Mouse (Mus musculus): ENCODE measurements around the gene Mamdc2. TPM values are rescaled to one million over a fixed set of nuclear protein-coding genes. Genes with fewer than 3 reads are reported as not detected.
A peak's percentile ranks its signal among the peaks of the same experiment; 100 is the strongest.
"Not testable (repeated sequence)": the region's sequence is repeated elsewhere in the genome, so short reads cannot be mapped to it uniquely, and the experiment has no call there.

Mamdc2 gene
- polyA plus RNA-seq (2012; rRNA removed): 19.0 and 26.0 TPM in 2 replicates

- peak; percentile 23 for DNase-seq (ENCODE audit: low spot score)
Observed at GRCm38 (mm10) chr19:23447988-23448497, at the start of gene Mamdc2. Gene Mamdc2 (minus strand): TSS chr19:23448442.

- DNase-seq (ENCODE audit: low spot score): no peak
Observed at GRCm38 (mm10) chr19:23498011-23498410, 49.8 kb upstream of the Mamdc2 start.

- DNase-seq (ENCODE audit: low spot score): no peak
Observed at GRCm38 (mm10) chr19:23497171-23497917, 49.1 kb upstream of the Mamdc2 start.

DNA sequence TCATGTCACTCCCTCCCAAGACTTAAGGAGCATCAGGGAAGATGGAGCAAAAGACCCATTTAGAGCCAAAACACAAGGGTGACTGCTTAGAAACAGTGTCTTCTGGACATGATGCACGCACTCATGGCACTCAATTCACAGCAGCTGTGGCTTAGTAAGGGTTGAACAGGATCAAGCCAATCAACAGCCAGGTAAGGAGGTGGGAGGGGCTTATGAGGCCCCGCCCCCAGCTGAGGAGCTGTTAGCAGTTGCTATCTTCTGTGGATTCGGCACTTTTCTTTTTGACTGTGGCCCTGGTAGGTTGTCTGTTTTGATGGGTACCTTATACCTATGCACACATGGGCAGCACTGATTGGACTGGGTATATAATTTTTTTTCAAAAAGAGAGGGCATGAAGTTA, 48.3 kb upstream of the Mamdc2 start:
- DNase-seq (ENCODE audit: low spot score): no peak

- no peak for DNase-seq (ENCODE audit: low spot score)
Observed at GRCm38 (mm10) chr19:23492663-23493062, 44.4 kb upstream of the Mamdc2 start.

- not testable (repeated sequence) for DNase-seq (ENCODE audit: low spot score)
Observed at GRCm38 (mm10) chr19:23490703-23491102, 42.5 kb upstream of the Mamdc2 start.

DNA sequence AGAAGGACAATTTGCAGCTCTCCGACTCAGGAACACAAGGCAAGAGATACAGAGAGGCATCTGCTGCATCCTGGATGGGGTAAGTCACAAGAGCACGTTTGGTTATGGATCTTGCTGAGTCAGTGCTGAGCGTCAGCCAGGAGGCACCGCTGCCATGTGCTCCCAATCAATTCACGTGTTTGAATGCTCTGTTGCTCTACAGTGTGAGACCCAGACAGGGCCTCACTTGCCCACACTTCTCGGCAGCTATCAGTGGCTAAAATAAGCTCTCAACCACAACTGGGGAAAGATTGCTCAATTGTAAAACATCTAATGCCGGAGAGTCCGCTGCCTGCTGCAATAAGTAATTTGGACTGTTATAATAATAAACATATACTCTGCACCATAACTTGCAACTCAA, 41.5 kb upstream of the Mamdc2 start:
- DNase-seq (ENCODE audit: low spot score): no peak

DNA sequence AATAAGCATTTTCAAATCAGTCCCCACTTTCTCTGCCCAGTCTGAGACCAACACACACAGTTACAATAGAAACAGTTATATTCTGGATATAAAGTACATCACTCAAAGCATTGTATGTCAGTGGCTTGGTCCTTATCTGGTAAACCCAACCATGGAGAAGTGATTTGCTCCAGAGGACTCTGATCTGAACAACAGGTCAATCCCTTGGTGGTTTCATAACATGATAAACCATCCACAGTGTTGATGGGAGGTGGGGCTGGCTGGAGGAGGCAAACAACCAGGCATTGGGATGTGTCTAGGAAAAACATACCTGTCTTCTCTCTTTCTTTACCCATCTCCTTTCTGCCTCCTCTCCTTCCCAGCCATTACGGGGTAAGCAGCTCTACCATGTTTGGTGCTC, 39.2 kb upstream of the Mamdc2 start:
- DNase-seq (ENCODE audit: low spot score): no peak

DNA sequence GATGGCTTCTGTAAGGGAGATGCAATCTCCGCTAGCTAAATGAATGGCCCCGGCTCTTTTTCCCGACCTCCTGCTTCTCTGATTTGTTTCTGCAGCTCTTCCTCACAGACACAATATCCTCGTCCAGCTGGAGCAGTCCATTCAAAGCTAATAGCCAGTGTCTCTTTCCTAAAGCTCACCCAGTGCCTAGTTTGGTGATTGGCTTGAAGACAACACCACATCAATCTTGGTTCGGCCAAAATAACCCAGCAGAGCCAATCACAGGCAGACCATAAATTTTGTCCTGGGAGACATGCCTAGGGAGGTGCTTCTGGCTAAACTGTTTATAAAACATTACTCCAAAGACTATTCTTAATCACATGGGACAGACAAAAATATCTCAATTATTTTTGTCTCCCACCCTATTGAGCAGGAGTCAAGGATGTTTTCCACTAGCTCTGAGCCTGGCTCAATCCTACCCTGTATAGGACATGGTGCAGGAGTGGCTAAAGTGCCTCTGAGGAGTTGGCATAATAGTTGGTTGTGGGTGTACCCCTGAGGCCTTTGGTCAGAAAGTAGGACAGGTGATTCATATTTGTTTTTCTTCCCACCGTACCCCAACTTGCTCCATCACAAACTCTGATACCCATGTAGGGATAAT, 38.5 kb upstream of the Mamdc2 start:
- DNase-seq (ENCODE audit: low spot score): no peak

DNA sequence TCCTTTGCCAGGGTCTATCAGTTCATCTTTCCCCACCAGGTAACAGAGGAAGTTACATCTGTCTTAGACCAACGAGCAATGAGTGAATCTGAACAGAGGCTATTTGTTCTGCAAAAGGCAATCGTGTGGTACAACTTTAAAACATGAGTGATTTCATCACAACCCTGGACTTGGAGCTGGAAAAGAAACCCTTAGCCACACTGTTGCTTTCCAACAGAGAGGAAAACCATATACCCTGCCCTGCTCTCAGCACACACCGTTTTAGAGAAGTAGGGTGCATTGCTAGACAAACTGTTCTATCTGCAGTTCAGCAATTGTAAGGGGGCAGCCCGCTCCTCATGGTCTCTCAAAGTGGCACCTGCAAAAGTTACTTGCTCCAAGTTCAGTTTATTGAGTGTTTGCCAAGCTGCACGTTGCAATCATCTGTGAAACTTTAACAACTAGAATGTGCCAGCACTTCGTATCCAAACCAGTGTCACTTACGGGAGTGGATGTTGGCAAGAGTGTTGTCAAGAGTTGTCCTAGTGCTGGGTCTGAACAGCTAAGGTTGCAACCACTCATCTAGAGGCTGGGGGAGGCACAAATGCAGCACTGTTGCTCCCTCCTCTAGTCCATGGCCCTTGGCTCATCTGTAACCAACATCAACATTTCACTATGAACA, 37.8 kb upstream of the Mamdc2 start:
- DNase-seq (ENCODE audit: low spot score): no peak

GRCm38 (mm10) chr19:23482571-23482970, 34.3 kb upstream of the Mamdc2 start:
- DNase-seq (ENCODE audit: low spot score): not testable (repeated sequence)

DNA sequence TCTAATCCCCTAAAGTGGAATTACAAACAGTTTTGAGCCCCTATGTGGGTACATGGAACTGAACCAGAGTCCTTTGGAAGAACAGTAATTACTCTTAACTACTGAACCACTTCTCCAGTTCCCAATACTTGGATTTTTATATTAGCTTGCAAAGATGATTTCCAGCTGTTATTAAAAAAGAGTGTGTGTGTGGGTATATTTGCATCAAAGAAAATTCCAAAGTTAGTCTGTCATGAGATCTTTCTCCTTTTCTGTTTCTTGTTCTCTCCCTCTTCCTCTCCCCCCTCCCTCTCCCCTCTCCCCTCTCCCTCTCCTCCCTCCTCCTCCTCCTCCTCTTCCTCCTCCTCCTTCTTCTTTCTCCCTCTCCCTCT, 31.3 kb upstream of the Mamdc2 start:
- DNase-seq (ENCODE audit: low spot score): no peak

GRCm38 (mm10) chr19:23478895-23479596, 30.8 kb upstream of the Mamdc2 start:
- no peak for DNase-seq (ENCODE audit: low spot score)

GRCm38 (mm10) chr19:23477826-23478225, 29.6 kb upstream of the Mamdc2 start:
- no peak for DNase-seq (ENCODE audit: low spot score)

DNA sequence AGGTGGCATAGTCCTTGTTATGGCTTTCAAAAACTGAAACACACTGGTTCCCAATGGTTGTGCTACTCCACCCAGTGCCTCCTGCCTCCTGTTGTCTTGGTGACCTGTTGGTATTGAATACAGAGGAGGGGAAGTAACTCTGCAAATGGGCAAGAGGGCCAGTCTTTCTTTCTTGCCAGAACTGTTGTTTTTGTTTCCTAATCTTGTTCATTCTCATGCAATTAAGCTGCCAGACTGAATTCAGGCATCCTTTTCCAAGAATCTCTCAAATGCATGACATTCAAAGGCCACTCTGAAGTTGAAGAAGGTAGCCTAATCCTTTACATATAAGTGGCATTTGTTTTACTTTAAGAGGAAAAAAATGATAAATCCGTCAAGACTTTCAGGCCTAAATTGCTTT, 19.6 kb upstream of the Mamdc2 start:
- DNase-seq (ENCODE audit: low spot score): no peak

GRCm38 (mm10) chr19:23467011-23467410, 18.8 kb upstream of the Mamdc2 start:
- no peak for DNase-seq (ENCODE audit: low spot score)

DNA sequence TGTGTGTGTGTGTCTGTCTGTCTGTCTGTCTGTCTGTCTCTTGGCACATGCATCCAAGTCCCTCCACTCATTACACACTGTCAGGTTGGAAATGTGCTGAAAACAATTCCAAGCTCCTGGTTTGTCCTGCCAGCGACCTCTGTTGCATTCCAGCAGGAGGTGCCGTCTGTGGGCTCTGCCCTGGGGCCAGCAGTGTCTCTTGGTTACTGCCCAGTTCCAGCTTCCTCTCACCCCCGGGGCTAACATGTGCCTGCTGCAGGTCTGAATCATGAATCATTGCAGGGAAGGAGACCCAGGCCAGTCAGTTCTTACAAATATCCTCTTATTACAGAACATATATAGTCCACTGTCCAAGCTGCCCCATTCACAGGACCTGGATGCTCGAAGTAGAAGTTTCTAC, 9.2 kb upstream of the Mamdc2 start:
- no peak for DNase-seq (ENCODE audit: low spot score)

DNA sequence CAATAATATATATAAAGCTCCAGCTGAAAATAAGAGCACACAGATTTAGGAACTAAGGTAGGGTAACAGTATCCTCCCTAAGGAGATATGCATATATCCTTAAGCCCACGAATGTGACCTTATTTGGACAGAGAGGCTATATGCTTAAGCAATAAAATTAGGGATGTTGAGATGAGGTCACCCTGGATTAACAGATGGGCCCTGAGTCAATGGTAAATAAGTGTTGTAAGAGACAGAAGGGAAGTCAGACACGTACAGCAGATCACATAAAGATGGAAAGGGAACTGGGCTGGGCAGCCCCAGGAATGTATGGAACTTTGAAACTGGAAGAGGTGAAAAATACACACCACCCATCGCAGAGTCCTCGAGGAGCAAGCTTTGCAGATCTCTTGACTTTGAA, 3.1 kb upstream of the Mamdc2 start:
- DNase-seq (ENCODE audit: low spot score): no peak

DNA sequence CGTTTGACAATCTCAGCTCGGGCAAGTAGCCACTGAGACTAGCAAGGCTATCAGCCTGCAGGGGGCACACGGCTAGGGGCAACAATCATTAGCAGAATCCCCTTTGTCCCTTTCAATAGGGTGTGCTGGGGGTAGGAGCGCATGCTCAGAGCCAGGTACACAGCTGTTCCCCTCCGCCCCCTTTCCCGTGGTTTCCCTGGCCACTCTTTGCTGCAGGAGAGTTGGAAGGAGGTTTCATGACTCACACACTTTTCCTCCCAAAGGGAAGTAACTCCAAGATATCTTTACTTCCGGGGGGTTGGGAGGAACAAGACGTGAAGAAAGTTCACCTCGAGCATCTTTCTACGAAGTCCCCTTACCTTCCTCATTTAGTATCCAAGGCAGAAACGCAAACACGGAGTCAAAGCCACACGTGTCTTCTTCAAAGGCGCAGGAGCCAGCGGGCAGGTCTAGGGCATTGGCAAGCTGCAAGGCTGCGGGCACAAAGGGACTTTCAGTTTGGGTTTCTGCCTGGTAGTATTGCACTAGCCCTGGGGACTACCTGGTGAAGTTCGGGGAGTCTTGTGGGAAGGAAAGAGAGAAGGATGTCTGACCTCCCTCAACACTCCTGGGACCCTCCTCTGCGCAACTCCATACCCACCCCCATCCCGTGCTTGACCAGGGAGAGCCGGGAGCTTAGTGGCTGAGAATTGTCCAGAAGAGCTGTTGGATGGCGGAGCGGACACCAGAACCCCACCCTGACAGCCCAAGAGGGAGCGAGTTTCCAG, 838 bp downstream of the Mamdc2 start:
- peak; percentile 23 for DNase-seq (ENCODE audit: low spot score)

GRCm38 (mm10) chr19:23444910-23445845, 3.1 kb downstream of the Mamdc2 start:
- no peak for DNase-seq (ENCODE audit: low spot score)
